Mouse (Mus musculus) embryo, embryonic 9.5 days (tissue): ENCODE results near the gene Prlr.

Source experiments
- DNase-seq: peaks from one replicate; pipeline ENCODE4 v3.0.0-alpha.2; 2017; ENCODE audit errors: extremely low spot score

Prlr gene

DNA sequence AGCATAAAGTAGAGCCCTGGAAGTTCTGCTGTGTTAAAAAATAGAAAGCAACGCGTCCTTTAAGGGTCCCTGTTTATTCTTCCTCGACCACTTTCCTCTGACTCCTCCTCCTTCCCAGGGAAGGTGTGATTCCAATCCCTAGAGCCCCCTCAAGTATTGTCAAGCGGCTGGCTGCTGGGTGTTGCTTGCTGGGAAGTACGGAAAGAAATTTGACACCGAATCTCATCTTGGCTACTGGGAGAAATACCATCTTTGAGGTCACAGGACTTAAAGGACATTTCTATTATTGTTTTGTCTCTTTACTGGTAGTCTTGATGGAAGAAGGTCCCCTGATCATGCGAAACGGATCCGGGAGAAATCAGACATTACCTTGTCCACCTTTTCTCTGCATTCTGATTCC, at the start of gene Prlr:
Gene Prlr, plus strand, starts transcription at position 156 of the 400 bp plus-strand sequence.
- DNase-seq = peak; percentile 4

GRCm38 (mm10) chr15:10133781-10134180, 43.3 kb upstream of the Prlr start:
- no peak for DNase-seq

DNA sequence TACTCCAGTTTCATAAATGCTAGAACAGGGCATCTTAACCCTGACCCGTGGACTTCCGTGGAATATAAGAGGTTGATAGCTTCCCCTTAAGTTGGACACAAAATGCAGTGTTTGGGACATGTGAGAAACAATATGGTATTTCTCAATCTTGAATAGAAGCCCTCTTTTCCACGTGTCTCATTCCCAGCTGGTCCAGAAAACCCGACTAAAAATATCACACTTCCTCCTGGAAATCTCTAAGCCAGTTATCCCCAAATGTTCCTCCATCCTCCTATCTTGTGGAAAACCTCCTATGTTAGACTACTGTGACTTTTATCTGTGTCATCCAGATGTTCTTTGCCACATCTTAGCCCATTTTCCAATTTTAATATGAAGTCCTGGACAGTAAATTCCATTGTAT, 42.1 kb upstream of the Prlr start:
- no peak for DNase-seq

GRCm38 (mm10) chr15:10144520-10144919, 32.5 kb upstream of the Prlr start:
- DNase-seq = no peak

DNA sequence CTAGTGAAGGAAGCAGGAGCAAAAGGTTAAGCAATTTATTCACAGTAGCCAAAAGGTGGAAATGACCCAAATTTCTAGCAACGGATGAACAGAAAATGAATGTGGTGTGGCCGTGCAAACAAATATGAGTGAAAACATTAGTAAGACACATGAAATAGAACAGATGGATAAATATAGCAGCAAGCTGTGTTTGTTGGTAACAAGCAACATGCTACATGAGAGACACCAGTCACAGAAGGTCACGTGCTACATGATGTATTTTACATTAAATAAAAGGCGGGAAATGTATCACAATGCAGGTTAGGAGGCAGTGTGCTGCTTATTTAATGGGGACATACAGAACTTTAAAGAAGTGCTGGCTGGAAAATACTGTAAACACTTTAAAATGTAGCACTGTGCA, 28.8 kb upstream of the Prlr start:
- DNase-seq = no peak

GRCm38 (mm10) chr15:10160663-10161062, 16.4 kb upstream of the Prlr start:
- DNase-seq = no peak

DNA sequence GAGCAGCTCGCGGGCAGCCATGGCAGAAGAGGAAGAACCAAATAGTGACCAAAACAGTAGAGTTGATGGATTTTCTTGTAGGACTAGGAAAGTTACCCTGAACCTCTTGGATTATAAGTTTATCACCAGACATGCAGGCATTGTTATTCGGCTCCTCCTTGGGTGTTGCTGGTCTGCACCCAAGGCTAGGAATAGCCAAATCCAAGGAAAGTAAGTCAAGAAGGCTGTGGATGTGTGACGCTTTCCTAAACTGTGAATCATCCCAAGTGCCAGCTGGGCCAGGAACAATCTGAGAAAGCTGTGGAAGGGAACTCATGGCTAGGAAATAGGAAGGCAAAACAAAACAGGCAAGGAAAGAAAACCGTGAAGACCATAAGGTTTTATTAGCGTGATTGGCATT, 2.0 kb upstream of the Prlr start:
- no peak for DNase-seq

DNA sequence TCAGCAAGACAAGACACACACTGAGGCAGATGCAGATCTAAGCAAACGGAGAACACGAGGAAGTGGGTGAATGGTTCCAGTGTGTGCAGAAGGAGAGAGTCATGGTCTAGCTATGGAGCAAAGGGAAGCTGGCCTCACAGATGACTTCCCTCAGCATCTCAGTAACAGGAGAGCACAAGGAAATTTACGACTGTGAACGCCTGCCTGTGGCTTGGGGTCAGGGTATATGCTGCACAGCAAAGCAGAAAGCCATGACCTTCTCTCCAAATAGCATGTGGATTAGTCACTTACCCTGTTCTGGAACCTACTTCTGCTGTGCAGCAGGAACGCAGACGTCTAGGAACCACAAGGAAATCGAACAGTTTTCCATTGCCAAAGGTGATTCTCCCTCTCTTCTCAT, 1.4 kb upstream of the Prlr start:
- no peak for DNase-seq

DNA sequence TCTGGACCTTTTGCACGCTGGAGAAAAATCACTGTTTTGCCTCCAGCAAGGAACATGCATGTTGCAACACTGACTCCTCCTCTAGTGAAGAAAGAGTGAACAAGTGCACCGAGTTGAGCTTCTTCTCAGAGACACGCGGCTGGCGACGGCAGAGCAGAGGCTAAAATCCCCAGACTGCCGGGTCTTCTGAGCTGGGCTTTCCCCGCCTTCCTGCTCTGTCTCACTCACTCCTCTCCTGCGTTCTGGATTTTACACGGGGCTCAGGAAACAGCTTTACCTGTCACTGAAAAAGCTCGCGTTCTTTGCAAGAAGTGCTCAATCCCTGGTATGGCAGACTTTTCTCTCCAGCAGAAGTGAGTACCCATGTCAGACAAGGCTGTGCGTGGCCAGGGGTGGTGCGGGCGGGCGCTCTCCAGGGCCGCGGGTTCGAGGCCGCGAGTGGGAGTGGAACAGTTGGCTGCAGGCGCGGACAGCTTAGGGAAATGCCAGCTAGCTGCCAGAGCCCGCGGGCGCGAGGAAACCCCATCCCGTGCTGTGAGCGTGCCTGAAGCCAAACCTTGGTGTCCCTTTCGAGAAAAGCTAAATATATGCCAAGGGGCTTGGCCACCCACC, 587 bp downstream of the Prlr start:
- peak; percentile 49 for DNase-seq

DNA sequence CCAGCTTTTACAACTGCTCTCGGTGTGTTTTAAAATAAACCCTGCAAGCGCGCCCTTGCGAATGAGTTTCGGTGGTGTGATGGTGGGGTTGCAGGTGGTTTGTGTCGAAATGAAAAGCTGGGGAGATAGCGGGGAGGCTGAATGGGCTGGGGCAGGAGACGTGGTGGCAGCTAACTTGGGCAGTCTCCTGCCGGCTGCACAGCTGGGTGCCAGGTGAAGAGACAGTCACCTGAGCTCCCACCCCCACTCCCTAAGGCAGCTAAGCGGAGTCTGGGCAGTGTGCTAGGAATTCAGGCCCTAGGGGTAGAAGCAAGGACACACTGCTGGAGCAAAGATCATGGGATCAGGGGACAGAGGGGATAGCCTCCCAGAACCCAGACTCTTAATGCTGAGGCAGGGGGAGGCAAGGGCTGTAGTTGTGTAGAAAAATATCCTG, 1.1 kb downstream of the Prlr start:
- peak; percentile 6 for DNase-seq

DNA sequence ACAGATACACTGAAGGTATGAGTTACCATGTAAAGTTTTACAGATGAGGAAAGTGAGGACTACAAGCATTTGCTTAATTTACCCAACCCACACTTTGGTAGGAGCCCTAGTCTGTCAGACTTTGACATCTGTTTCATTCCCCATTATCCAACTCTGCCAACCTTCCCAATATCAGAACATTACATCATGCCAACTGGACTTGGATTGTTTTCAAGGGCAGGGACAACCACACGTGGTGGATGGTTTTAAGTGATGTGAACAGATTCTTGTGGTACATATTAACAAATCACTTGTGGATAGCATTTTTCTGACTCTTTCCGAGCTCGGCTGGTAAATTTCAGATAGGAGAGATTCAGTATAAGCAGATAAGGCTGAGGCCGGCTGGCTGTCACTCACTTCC, 3.7 kb downstream of the Prlr start:
- DNase-seq = no peak

DNA sequence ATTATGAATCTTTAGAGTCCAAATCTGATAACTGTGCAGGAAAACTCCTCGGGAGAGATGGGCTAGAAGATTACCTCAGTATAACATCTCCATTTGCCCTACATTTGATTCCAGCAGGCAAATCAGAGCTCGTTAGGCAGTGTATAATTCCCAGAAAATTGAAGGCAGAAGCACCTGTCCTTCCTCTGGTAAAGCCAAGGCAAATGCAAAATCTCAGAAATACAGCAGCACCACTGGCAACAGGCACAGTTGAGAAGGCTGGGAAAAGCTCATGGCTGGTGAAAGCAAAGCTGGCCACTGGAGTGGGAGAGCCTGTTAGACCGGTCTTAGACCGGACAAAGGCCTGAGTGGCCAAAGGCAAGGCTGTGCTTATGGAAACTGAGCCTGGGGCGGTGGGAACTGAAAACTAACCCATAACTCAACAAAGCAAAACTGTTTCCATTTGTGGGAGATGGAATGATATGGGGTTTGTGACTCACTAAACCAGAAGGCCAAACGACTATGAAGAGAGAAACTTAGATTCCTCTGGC, 15.1 kb downstream of the Prlr start:
- no peak for DNase-seq

DNA sequence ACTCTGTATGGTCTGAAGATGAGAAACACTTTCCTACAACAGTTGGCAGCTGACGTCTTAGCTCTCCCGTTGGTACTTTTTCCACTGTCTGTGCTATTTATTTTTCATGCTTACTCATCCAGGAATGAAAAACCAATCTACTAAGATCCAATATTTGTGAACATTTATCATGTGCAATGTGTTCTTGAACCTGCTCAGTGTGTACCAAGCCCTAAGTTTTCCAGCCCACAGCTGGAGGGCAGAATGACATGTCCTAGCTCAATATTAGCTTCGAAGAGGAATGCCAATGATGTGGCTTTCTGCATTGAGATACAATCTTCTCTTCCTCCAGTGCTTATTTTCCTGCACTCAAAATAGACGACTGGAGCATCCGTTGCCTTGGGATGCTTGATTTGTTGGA, 24.0 kb downstream of the Prlr start:
- no peak for DNase-seq

DNA sequence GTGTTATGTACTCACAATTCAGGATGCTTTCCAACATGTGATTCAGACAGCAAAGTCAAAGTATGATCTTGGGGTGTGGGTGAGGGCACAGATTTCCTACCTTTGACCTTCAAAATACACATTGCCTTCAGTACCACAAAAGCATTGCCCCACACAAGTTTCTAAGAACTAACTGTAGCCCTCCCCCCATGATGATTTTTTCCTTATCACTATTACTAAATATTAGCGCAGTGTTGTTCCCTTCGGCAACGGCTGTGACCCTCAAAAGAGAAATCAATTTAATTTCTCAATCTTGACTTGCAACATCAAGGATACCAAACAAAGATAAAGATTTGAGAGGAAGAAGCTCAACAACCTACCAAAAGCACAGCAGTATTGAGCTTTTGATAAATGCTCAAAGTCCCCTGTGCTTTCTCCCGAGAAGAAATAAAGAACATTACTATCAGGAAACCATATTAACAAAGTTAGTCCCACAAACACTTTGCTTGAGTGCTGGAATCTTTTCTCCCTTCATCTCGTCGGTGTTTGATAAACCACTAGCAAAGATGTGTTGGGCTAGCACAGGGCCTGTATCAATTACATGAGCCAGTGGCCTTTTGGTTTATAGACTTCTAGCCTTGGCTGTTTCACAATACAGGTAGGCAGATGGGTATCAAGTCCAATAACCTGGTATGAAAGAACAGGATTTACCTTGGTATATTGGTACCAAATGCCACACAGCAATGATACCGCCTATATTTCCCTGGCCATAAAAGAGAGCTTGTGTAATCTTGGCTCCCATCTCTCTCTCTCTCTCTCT, 25.7 kb downstream of the Prlr start:
- DNase-seq = no peak

GRCm38 (mm10) chr15:10210261-10210770, 33.3 kb downstream of the Prlr start:
- DNase-seq = no peak

- no peak for DNase-seq
Measured at GRCm38 (mm10) chr15:10211992-10212391, 35.0 kb downstream of the Prlr start.

DNA sequence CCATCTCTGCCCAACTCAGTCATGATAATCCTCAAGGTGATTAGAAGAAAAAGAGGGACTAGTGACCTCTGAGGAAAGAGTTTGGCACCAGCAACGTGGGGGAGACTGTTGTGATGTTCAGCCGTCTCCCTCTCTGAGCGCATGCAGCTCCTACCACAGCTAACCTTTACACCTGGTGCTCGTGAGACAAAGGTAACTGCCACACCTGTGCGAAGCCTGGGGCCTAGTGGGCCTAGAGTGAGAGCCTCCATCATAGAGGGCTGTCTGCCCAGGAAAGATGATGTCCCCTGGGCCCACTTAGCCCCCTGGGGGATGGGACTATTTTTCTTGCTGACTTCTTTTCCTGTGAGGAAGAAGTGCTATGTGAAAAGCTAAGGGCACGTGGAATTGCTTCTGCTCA, 36.2 kb downstream of the Prlr start:
- no peak for DNase-seq

DNA sequence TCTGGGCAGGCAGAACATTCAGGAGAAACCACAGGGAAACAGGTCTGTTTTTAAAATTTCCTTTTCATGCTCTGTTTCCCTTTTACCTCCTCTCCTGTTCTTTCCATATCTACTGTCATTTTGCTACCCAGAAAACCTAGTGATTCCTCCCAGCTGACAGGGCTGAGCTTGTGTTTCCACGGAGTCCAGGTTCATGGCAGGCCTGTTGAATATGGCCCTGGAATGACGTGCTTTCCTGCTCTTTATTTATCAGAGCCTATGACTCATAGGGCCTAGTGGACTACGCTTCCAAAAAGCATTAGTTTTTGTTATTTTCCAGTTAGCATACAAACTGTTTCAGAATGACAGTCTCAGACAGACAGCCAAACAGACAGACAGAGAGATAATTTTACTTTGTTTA, 36.7 kb downstream of the Prlr start:
- DNase-seq = no peak

DNA sequence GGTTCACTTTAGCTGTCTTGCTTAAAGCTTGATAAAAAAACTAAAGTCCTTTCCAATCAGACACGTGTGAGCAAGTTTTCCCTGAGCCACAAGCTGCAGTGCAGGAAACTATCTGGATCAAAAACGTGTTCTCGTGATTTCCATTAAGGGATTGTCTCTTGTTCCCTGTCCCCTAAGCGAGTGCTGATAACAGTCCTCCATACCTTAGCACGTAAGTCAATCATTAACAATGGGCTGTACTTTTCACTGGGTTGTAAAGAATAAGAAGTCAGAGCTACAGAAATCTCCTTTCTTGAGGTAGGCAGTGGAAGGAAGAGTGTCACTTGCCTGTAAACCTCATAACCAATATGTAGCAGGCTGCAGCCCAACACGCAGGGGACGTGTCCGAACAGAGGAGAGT, 38.7 kb downstream of the Prlr start:
- no peak for DNase-seq

DNA sequence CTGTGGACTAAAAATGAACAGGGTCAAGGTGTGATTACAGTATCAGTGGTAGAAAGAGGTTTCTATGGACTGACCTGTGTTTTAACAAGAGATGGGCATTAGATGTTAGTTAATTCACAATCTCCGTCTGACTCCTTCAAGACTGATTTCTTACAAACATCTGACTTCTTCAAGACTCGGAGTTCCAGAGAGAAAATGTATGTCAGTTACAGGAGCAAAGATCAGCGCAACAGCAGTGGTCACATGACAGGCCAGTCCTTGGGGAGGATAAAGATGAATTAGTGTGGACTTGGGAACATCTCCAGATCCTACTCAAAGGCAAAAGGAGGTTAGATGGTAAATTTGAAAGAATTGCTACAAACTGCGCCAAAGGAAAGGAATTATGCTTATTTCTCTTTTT, 39.2 kb downstream of the Prlr start:
- no peak for DNase-seq

DNA sequence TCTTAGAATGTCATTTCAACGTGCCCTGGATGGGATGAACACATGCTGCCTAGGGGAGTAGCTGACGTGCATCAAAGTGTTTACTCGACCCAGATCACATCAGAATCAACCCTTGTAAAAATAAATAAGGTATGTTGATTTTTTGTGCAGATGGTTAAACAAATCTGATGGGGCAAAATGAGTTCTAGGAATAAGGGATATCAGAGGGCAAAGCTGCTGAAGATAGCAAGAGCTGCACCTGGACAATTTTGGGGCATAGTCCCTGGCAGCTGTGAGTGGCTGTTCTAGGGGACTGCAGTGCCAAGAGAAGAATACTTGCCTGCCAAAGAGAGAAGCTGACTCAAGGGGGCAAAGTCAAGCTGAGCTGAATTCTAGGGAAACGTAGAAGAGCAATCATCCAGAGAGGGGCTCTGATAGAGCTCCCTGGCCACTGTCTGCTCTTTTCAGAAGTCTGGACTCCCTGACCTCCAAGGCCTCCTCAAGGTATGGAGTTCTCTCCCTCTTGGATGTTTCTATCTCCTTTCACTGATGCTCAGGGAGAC, 46.6 kb downstream of the Prlr start:
- no peak for DNase-seq

DNA sequence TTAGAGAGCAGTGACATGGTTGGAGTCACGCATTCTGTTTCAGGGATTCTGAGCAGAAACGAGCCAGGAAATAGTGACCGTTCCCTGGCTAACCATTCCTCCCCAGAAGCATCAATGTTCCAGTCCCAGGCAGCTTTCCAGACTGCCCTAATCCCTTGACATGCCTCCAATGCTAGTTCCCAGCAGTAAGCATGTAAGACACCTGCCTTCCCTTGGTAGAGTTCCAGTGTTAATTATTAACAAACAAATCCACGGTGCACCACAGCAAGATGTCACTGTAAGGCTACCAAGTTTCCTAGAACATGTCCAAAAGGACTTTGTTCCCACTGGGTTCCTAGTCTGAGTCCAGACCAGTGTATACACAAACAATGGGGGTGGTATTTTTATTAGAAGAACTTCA, 48.7 kb downstream of the Prlr start:
- DNase-seq = no peak

DNA sequence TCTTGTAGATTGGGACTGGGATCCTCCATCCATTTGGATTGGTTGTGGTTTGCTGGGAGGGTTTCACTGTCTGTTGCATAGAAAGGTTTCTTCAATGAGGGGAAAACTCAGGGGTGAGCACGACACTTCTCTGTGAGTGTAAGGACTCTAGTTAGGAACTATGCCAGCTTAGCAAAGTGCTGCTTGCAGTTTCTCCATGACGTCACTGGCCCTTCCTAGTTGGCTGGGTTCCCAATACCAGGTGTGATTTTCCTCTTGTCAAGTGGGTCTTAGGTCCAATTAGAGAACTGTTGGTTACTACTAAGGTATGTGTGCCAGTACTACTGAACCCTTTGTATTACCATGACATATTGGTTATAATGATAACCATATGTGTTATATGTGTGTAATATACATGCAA, 51.6 kb downstream of the Prlr start:
- no peak for DNase-seq
